In genomic region chr3:96832930-96833329, GRCm38 (mm10) we compare ENCODE assay signal across 30 mouse cellular contexts. TPM values are rescaled to one million over a fixed set of nuclear protein-coding genes. Genes with fewer than 3 reads are reported as not detected.
DNase-seq lines count a peak whose midpoint lies in the region; ATAC-seq and TF ChIP-seq lines count a peak whose summit lies in the region.
"Had no signal": no experiment of that assay in that cellular context is flagged by ENCODE, and none has a peak within 500 bp of the region (broad histone marks: within the 10 kb centered on the region; RNA-seq: fewer than 3 reads in every experiment).

No protein-coding gene starts in this region.

- H3K9me3 ChIP-seq in intestine, postnatal 0 days (ENCODE audit: control insufficient read depth): no peaks in the 10 kb centered on the region
- no peaks in the 10 kb centered on the region for H3K9me3 ChIP-seq in intestine, embryonic 15.5 days
- no peaks in the 10 kb centered on the region for H3K9me3 ChIP-seq in kidney, embryonic 16.5 days (ENCODE audit: low read length)
- H3K9me3 ChIP-seq: forebrain, embryonic 13.5 days; heart, embryonic 12.5 days; hindbrain, embryonic 12.5 days; limb, embryonic 15.5 days; lung, embryonic 15.5 days; neural tube, embryonic 12.5 days had no signal

- no peak overlapping the region for H3K4me3 ChIP-seq in intestine, postnatal 0 days (ENCODE audit: low read depth, low read length)
- H3K4me3 ChIP-seq in intestine, embryonic 15.5 days (replicated peaks): no peak overlapping the region
- peak overlapping the region; percentile 77 for H3K4me3 ChIP-seq in testis, adult 2 months (ENCODE audit: control insufficient read depth, low read depth, low read length)
- H3K4me3 ChIP-seq in kidney, embryonic 16.5 days (ENCODE audit: low read length): 0 out of 2 replicates have a peak overlapping the region, but pooled peaks have one; percentile 7
- H3K4me3 ChIP-seq: forebrain, embryonic 13.5 days; gastrocnemius, adult 2 months; heart, embryonic 12.5 days; hindbrain, embryonic 12.5 days; limb, embryonic 15.5 days; lung, embryonic 15.5 days; neural tube, embryonic 12.5 days had no signal

- H3K27me3 ChIP-seq in intestine, postnatal 0 days (replicated peaks; ENCODE audit: control insufficient read depth, insufficient read depth, low read length): no peaks in the 10 kb centered on the region
- H3K27me3 ChIP-seq in intestine, embryonic 15.5 days (replicated peaks): no peaks in the 10 kb centered on the region
- H3K27me3 ChIP-seq in testis, adult 2 months (ENCODE audit: control insufficient read depth, insufficient read depth, low read length): no peaks in the 10 kb centered on the region
- no peaks in the 10 kb centered on the region for H3K27me3 ChIP-seq in kidney, embryonic 16.5 days (ENCODE audit: insufficient read depth, low read length)
- H3K27me3 ChIP-seq: forebrain, embryonic 13.5 days; hindbrain, embryonic 12.5 days; limb, embryonic 15.5 days; lung, embryonic 15.5 days; neural tube, embryonic 12.5 days had no signal

- no peak for TF ChIP-seq POLR2A in testis, adult 2 months (IDR thresholded peaks at IDR 0.05; ENCODE audit: control insufficient read depth, low read depth, low read length)

- TF ChIP-seq CTCF in intestine, postnatal 0 days (IDR thresholded peaks at IDR 0.05; ENCODE audit: low read depth): no peak
- no peak for TF ChIP-seq CTCF in testis, adult 2 months (IDR thresholded peaks at IDR 0.05; ENCODE audit: control insufficient read depth, insufficient read depth, insufficient replicate concordance, low read depth, low read length)

- H3K4me1 ChIP-seq in intestine, postnatal 0 days (replicated peaks; ENCODE audit: control insufficient read depth, insufficient read depth, low read length): 0 out of 2 replicates have a peak, but pooled peaks cover 4% of the 10 kb centered on the region
- 0 out of 2 replicates have a peak, but pooled peaks cover 6% of the 10 kb centered on the region for H3K4me1 ChIP-seq in intestine, embryonic 15.5 days (replicated peaks)
- peaks cover 6% of the 10 kb centered on the region; the same call in 1 of the 2 replicates for H3K4me1 ChIP-seq in testis, adult 2 months (ENCODE audit: control insufficient read depth, insufficient read depth, low read length)
- H3K4me1 ChIP-seq in kidney, embryonic 16.5 days (ENCODE audit: insufficient read depth, low read length): peaks cover 32% of the 10 kb centered on the region
- H3K4me1 ChIP-seq: hindbrain, embryonic 12.5 days; limb, embryonic 15.5 days; lung, embryonic 15.5 days; neural tube, embryonic 12.5 days had no signal

- H3K9ac ChIP-seq in intestine, postnatal 0 days (ENCODE audit: low read depth, low read length): no peak overlapping the region
- no peak overlapping the region for H3K9ac ChIP-seq in intestine, embryonic 15.5 days
- H3K9ac ChIP-seq in kidney, embryonic 16.5 days (replicated peaks; ENCODE audit: low read length): 0 out of 2 replicates have a peak overlapping the region, but pooled peaks have one; percentile 24
- H3K9ac ChIP-seq: forebrain, embryonic 13.5 days; heart, embryonic 12.5 days; hindbrain, embryonic 12.5 days; limb, embryonic 15.5 days; liver, embryonic 14.5 days; lung, embryonic 15.5 days; neural tube, embryonic 12.5 days had no signal

- H3K4me2 ChIP-seq in intestine, postnatal 0 days (replicated peaks; ENCODE audit: low read depth): 0 out of 2 replicates have a peak overlapping the region, but pooled peaks have one; percentile 37
- no peak overlapping the region for H3K4me2 ChIP-seq in intestine, embryonic 15.5 days (replicated peaks)
- no peak overlapping the region; the same call in 1 of the 2 replicates for H3K4me2 ChIP-seq in kidney, embryonic 16.5 days (replicated peaks; ENCODE audit: low read depth, low read length)
- H3K4me2 ChIP-seq: forebrain, embryonic 13.5 days; heart, embryonic 12.5 days; hindbrain, embryonic 12.5 days; limb, embryonic 15.5 days; lung, embryonic 15.5 days; neural tube, embryonic 12.5 days had no signal

- no peak for DNase-seq in testis, postnatal 10 days (ENCODE audit: low spot score)
- no peak for DNase-seq in frontal cortex, postnatal 14 days (ENCODE audit: low spot score in 2 of 2)
- no peak for DNase-seq in gastrocnemius, postnatal 10 days
- DNase-seq: adrenal gland, postnatal 14 days; cerebellum, adult 2 months; cerebellum, postnatal 25 days; embryo, embryonic 11 days; gastrocnemius, adult 2 months; heart, postnatal 10 days; left cerebral cortex, postnatal 4 days; lung, postnatal 4 days; retina, postnatal 1 day; right cerebral cortex, postnatal 25 days; thymus, postnatal 25 days had no signal

- WGBS in intestine, postnatal 0 days: 61% methylated on average over 5 of the region's 5 CpGs
- WGBS in intestine, embryonic 15.5 days: 49% methylated on average over 5 of the region's 5 CpGs
- WGBS in kidney, embryonic 16.5 days: 42% methylated on average over 5 of the region's 5 CpGs

- no peaks in the 10 kb centered on the region for H3K36me3 ChIP-seq in intestine, postnatal 0 days (ENCODE audit: control insufficient read depth, insufficient read depth)
- no peaks in the 10 kb centered on the region for H3K36me3 ChIP-seq in intestine, embryonic 15.5 days
- no peaks in the 10 kb centered on the region for H3K36me3 ChIP-seq in testis, adult 2 months (ENCODE audit: control insufficient read depth, insufficient read depth, low read length)
- H3K36me3 ChIP-seq in kidney, embryonic 16.5 days (ENCODE audit: insufficient read depth, low read length): no peaks in the 10 kb centered on the region
- H3K36me3 ChIP-seq: heart, embryonic 12.5 days; hindbrain, embryonic 12.5 days; limb, embryonic 15.5 days; lung, embryonic 15.5 days; neural tube, embryonic 12.5 days had no signal

- H3K27ac ChIP-seq in intestine, postnatal 0 days (ENCODE audit: low read depth, low read length): no peak overlapping the region
- H3K27ac ChIP-seq in intestine, embryonic 15.5 days: no peak overlapping the region
- H3K27ac ChIP-seq in testis, adult 2 months (ENCODE audit: control insufficient read depth, insufficient read depth, low read depth, low read length): no peak overlapping the region
- peak overlapping the region; percentile 48; the same call in 1 of the 2 replicates for H3K27ac ChIP-seq in kidney, embryonic 16.5 days (ENCODE audit: low read length)
- H3K27ac ChIP-seq: forebrain, embryonic 13.5 days; gastrocnemius, adult 2 months; hindbrain, embryonic 12.5 days; limb, embryonic 15.5 days; liver, embryonic 14.5 days; lung, embryonic 15.5 days; neural tube, embryonic 12.5 days had no signal

- no peak for ATAC-seq in intestine, postnatal 0 days
- no peak for ATAC-seq in intestine, embryonic 15.5 days
- ATAC-seq in kidney, embryonic 16.5 days (ENCODE audit: low FRiP score, low TSS enrichment): peak; percentile 69
- ATAC-seq in CD4-positive, CD25-positive, alpha-beta regulatory T cell, adult 4 months: no peak
- ATAC-seq: forebrain, embryonic 13.5 days had no signal

RNA-seq across cellular contexts. Expression of gene Cd160, which starts 3.8 kb away (rescaled TPM):
- 0.66 and 0.84 TPM in 2 replicates for polyA plus RNA-seq in intestine, postnatal 0 days (2015; fragmentation: Nextera tagmentation; extraction: Ambion mirVana)
- 1.1 and 1.4 TPM in 2 replicates for polyA plus RNA-seq in intestine, embryonic 15.5 days (2015; fragmentation: Nextera tagmentation; extraction: Ambion mirVana)
- polyA plus RNA-seq in testis, adult 2 months (2012; rRNA removed): not detected in 2 replicates
- polyA plus RNA-seq in kidney, embryonic 16.5 days (2015; fragmentation: Nextera tagmentation; extraction: Ambion mirVana): 0.12 TPM in 1 of 2 replicates, not detected in the other
- 10 to 100 TPM; 29.0 to 38.4 TPM for polyA plus RNA-seq in CD4-positive, CD25-positive, alpha-beta regulatory T cell, adult 4 months (2017; shearing (Covaris generic))
- not detected for total RNA-seq in gastrocnemius, postnatal 10 days (2021)
- total RNA-seq: adrenal gland, postnatal 14 days; gastrocnemius, adult 2 months; heart, postnatal 10 days; layer of hippocampus, postnatal 14 days; left cerebral cortex, adult 8-10 months; left cerebral cortex, postnatal 4 days had no signal
- polyA plus RNA-seq: cerebellum, adult 2 months; heart, embryonic 12.5 days had no signal

RNA-seq across cellular contexts. Expression of gene Pdzk1, which starts 3.8 kb away (rescaled TPM):
- polyA plus RNA-seq in intestine, postnatal 0 days (2015; fragmentation: Nextera tagmentation; extraction: Ambion mirVana): 224 and 258 TPM in 2 replicates
- 16.0 and 19.9 TPM in 2 replicates for polyA plus RNA-seq in intestine, embryonic 15.5 days (2015; fragmentation: Nextera tagmentation; extraction: Ambion mirVana)
- 132 and 143 TPM in 2 replicates for polyA plus RNA-seq in testis, adult 2 months (2012; rRNA removed)
- 224 and 245 TPM in 2 replicates for polyA plus RNA-seq in kidney, embryonic 16.5 days (2015; fragmentation: Nextera tagmentation; extraction: Ambion mirVana)
- polyA plus RNA-seq in CD4-positive, CD25-positive, alpha-beta regulatory T cell, adult 4 months (2017; shearing (Covaris generic)): under 1 TPM; 0.32 to 0.85 TPM
- not detected for total RNA-seq in gastrocnemius, postnatal 10 days (2021)
- total RNA-seq: gastrocnemius, adult 2 months; granulocyte monocyte progenitor cell, adult 5-6 weeks; left cerebral cortex, postnatal 4 days had no signal
- polyA plus RNA-seq: embryonic facial prominence, embryonic 14.5 days; forebrain, embryonic 13.5 days; neural tube, embryonic 12.5 days had no signal

Comparison
In these comparisons a context has a peak if more than half of its experiments do, and no peak if none do; other contexts are left out.
1. H3K4me3 ChIP-seq: peak in testis, adult 2 months (single experiment) and kidney, embryonic 16.5 days (single experiment); none in intestine, postnatal 0 days (single experiment) and intestine, embryonic 15.5 days (single experiment).
2. RNA of gene Cd160, which starts 3.8 kb away (polyA plus RNA-seq): 29.0 to 38.4 TPM in CD4-positive, CD25-positive, alpha-beta regulatory T cell, adult 4 months; 1.1 to 1.4 TPM in intestine, embryonic 15.5 days, 0.66 to 0.84 TPM in intestine, postnatal 0 days, 0.12 TPM in kidney, embryonic 16.5 days and not detected in testis, adult 2 months; every median in the first group is over 10 times any median in the second.